Mouse (Mus musculus) erythroid progenitor cell, adult 5-6 weeks (primary cell): Measurements from ENCODE around the gene Ass1. TPM values are rescaled to one million over a fixed set of nuclear protein-coding genes. Genes with fewer than 3 reads are reported as not detected.

Experiments used
- ATAC-seq: replicated peaks from 2 replicates; pipeline ENCODE4 v1.8.0; 2016; ENCODE audit warnings: moderate number of reproducible peaks, mild to moderate bottlenecking, moderate TSS enrichment, inconsistent platforms; ENCODE audit not compliant: poor library complexity, low FRiP score, severe bottlenecking
- total RNA-seq, 2 experiments: library from RNA; stranded (forward) in 1 of 2; stranded (reverse) in 1 of 2; fragments of 150-400 nt in 1 of 2; fragments of 186-747, 209-891 nt in 1 of 2; gene quantifications; 2 replicates each; pipeline versions ENCODE4 v1.2.3 to v1.2.4; 2015 to 2017; ENCODE audit warnings: low replicate concordance in 2 of 2

Ass1 gene
- total RNA-seq, 2 experiments from 2014 or later: 5.0 to 6.1 TPM

DNA sequence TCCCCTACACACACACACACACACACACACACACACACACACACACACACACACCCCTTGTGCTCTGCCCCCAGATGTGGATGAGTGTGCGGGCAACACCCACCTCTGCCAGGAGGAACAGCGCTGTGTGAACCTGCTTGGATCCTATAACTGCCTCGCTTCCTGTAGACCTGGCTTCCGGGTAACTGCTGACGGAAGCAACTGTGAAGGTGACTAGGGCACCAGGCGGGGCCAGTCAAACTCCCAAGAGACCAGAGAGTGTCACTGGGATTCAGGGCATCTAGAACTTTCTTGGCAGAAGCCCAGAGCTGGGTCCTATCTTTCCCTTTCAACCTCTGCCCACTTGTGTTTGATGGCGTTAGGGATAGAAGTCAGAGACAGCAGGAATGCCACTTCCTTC is 14.6 kb upstream of the Ass1 start:
- no peak for ATAC-seq

DNA sequence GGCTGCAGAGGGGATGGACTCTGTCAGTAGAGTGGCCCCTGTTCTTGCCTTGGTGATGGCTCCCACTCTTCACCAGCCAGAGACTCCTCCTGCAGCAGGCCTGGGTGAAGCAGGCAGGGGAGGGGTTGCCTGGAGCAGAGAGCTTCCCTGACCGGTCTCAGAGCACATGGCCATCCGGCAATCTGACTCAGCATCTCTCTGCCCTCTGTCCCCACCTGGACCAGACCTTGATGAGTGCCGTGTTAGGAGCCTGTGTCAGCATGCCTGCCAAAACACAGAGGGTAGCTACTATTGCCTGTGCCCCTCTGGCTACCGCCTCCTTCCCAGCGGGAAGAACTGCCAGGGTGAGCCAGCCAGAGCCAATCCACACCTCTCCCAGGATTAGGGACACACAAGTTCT is 11.5 kb upstream of the Ass1 start:
- no peak for ATAC-seq

DNA sequence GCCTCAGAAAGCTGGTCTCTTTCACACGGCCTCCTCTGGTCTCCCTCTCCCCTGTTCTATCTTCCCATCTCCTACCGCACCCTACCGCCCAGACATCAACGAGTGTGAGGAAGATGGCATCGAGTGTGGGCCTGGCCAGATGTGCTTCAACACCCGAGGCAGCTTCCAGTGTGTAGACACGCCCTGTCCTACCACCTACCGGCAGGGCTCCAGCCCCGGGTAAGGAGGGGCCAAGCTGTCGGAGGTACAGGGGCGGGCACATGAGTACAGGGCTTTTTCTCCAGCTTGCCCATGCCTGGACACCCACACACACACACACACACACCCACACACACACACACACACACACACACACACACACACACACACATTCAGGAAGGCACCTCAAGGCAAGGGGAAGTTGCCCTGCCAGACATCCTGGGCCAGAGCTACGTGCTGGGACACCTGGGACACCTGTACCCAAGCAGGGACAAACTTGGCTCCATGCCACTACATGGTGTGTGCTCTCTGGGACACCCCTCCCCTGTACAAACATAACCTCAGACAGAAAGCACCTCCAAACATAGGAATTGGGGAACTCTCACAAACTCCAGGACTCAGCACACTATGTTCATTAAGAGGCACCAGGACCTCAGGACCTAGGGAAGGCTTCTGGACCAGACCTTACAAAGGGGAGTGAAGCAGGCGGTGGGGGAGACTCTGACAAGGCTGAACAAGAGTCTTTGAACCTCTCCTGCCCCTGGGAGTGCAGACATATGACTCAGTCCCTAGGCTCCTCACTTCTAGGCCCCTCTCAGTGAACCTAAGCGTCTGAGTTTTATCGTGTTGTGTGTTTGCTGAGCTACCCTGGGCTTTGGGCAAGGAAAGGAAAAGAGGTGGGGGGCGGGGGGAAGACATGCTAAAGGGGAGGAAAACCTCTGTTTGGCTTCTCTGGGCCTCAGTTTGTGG is 10.7 kb upstream of the Ass1 start:
- no peak for ATAC-seq

DNA sequence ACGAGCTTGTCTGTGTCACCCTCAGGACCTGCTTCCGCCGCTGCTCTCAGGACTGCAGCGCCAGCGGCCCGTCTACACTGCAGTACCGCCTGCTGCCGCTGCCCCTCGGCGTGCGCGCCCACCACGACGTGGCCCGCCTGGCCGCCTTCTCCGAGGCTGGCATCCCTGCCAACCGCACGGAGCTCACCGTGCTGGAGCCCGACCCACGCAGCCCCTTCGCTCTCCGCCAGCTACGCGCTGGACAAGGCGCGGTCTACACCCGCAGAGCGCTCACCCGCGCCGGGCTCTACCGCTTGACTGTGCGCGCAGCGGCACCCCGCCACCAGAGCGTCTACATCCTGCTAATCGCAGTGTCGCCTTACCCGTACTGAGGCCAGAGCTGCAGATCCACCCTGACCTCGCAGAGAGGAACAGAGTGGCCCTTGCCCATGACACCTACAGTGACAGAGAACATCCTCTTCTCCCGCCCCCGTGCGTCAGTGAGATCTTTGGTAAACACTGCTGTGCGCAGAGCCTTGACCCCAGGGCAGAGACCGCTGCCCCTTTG is 9.9 kb upstream of the Ass1 start:
- no peak for ATAC-seq

DNA sequence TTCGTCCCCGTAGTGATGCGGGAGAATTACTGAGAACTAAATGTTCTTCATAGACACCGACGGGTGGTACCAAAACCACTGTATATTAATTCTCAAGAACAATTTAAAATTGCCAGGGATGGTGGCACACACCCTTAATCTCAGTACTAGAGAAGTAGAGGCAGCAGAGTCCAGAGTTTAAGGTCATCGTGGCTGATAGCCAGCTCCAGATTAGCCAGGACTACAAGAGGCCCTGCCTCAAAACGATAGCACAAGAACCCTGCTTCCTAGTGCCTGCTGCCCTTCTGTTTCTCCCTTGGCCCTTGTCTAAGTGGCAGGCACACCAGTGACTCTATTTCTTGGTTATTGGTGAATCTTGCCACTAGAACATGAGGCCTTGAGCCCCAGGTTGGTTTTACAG is 9.1 kb upstream of the Ass1 start:
- ATAC-seq: no peak

DNA sequence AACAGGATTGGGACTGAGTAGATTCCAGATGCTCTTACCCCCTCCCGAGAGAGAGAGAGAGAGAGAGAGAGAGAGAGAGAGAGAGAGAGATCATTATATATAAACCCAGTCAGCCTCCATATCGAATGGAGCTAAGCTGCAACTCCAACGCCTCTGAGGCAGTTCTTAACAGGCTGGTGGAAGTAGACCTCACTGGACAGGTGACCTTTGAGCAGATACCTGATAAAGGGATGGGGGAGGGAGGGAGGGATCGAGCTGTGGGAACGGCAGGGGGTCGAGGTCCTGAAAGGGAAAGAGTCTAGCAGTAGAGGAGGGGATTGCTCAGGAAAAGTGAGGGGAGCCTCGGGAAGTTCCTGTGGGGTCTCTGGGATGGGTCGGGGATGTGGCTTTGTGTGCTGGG is 8.0 kb upstream of the Ass1 start:
- ATAC-seq: no peak

DNA sequence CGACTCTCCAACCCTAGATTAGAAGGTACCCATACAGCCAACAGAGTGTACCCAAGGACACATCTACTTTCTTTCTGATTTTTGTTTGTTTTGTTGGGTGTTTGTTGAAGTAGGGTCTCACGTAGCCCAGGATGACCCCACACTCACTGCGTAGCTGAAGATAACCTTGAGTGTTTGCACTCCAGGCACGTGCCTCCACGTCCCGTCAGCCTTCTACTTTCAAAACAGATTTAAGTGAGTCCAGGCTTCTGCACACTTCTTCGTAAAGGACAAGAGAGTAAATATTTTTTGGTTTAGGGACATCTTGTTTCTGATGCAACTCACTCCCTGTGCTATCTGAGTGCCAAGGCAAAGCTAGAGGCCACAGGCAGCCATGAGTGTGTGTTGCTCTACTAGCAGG is 6.8 kb upstream of the Ass1 start:
- ATAC-seq: no peak

DNA sequence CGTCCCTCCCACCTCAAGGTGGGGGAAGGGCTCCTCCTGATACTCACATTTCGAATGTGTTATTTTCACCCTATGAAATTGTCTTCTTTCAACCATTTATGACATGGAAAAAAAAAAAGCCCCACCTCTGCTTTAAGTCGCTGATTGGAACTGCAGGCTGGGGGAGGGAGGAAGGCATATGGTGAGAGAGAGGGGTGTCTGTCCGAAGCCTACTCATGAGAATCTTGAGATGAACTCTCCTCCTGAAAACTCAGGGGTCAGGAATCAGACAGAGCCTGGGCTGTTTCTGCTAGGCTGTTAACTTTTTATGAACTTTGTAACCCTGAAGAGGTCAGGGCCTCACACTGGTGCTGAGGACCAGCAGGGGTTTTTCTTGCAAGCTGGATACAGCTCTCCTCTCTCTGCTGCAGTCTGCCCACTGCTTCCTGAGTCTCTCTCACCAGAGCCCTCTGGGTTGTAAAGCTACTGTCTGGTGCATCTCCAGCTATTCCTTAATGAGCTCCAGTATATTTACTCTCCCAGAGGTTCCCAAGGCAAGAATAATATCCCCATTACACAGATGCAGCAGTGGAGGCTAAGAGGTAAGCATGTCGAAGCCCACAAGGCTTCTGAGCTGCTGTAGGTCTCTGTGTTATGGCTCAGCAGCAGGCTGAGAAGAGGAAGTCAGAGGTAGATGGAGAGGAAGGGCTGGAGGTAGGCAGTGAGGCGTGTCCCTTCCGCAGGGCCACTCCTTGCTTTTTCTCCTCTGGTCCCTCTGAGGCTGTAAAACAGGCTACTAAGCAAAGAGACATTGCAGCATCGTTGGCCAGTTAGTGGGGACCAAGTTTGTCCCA is 6.1 kb upstream of the Ass1 start:
- no peak for ATAC-seq

DNA sequence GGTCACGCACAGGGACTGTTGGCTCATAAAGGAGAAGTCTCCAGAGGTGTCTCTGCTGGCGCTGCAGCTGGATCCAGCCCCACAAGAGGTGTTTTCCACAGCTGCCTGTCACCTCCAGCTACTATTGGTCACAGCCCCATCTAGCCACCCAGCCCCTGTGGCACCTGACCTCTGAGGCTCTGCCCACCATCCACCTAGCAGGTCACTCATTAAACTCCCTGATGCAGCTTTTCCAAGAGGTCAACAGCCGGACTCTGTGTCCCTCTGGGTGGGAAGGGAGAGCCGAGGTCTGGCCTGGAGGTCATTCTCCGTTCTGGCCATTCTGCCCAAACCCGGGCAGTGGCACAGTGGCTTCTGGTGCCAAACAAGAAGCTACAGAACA is 5.5 kb upstream of the Ass1 start:
- ATAC-seq: no peak

DNA sequence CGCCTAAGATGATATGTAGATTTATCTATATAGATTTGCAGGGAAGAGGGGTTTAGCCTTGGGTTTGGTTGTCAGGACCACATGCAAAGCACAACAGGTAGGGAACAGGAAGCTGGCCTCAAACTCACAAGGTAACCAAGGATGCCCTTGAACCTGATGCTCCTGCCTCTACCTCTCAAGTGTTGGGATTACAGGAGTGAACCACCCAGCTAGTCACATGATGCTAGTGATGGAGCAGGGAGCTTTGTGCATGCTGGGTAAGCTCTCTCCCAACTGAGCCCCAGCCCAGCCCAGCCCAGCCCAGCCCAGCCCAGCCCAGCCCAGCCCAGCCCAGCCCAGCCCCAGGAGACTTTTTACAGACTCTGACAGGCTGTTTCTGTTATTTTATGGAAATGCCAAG is 2.5 kb upstream of the Ass1 start:
- ATAC-seq: no peak

DNA sequence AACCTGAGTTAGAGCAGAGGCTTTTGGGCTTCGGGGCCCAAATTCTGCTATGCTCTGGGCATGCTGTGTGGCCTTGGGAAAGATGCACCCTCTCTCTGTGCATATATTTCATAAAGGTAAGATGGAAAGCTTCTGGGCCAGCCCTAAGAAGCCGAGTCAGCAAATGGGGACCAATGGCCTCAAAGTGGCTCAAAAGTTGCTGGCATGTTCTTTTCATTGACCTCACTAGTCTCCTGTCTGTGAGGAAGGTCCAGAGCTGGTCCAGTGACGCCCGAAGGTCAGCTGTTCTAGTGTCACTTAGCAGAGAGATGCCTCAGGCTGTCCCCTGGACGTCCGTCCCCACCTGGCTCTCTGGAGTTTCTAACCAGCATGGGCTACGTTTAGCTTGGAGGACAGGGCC is 1.1 kb upstream of the Ass1 start:
- ATAC-seq: no peak

DNA sequence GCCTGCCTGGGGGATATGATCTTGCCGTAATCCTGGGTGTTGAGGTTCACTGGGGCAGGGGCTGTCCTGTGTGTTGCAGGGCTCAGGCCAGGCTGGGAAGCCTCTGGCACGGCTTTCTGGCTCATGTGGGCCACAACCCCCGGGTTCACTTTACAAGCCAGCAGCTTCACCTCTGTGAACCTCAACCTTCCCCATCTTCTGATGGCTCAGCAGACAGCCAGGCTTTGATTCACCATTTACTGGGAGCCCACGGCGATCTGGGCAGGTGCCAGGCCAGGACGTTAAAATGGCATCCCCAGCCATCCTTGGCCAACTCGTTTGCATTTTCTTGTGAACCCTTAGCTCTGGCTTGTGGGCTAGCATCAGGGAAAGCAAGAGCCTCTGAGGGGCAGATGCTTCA is 527 bp upstream of the Ass1 start:
- no peak for ATAC-seq

DNA sequence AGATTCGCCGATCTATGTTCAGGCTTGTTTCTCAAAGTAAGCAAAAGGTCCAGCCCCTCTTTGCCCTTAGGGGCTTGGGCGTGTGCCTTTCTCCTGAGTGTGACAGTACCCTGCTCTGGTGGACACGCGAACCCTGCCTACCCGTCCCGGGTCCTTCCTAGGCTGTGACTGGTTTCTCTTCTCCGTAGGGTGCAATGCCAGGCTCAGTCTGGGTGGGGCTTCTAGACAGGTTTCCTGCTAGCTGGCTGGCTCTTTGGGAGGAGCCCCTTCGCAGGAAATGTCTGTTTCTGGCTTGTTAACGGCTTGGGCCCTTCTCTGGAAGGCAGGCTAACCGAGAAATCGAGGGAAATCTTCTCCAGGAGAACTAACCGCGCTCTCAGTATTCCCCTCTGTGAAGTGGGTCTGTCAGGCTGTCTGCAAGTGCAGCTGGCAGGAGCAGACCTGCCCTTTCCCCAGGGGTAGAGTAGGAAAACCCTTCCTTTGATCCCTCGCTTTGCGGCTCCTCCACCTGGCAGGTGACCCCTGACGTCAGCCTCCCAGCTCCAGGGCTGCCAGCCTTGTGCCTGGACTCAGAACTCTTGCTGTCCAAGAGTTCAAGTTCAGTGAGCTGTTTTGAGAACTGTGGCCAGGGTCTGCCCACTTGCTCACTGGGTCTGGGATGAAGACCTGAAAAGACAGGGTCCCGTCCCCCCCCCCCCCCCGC is 827 bp downstream of the Ass1 start:
- no peak for ATAC-seq

DNA sequence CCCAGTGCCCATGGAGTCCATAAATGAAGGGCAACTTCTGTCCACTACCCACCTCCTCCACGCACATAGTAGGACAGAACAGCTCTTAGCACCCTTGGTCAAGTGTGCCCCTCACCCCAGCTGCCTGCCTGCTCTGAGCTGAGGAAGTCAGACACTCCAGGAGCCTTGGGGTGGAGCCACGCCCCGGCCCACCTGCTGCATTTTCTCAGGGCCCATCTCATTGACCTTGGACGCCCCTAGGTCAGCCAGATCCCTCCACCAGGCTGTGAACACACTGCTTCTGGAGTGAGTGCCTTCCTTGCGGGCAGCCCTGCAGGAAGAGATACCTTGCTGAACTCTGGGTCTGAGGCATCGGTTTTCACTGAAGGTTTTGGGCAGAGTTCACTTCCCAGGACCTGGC is 1.6 kb downstream of the Ass1 start:
- ATAC-seq: no peak

DNA sequence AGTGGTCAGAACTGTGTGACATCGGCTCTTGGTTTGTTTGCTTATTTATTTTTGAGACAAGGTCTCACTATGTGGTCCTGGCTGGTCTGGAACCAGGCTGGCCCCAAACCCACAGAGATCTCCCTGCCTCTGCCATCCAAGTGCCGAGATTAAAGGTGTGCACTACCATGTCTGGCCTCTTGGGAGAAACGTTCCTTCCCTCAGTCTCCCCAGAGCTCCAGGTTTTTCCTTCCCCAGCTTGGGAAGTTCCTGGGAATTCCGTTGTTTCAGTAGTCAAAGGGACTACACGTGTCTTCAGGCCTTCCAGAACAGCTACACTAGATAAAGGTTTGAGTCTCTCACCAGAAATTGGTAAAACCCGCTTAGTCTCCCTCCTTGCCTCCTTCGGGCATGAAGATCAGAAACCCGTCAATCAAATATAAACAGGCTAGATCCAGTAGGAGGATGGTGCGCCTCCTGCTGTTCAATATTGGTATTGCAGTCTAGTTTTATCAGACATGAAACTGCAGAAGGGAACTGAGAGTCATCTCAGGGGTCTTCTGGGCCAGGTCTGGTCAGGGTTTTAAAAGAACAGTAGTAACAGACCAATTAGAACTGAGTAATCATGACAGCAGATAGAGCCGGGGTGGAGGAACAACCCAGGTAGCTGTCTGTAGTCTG is 2.5 kb downstream of the Ass1 start:
- ATAC-seq: no peak

DNA sequence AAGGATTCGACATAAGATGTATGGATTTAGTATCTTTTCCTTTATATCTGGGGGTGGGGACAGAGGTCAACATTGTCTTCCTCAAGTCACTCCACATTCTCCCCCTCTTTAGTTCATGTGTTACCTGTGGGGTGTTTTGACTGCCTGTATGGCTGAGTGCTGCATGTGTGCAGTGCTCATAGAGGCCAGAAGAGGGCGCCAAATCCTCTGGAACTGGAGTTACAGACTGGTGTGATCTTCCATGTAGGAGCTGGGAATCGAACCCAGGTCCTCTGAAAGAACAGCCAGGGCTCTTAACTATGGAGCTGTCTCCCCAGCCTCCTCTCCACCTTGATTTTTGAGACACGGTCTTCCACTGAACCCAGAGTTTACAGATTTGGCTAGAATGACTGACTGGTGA is 3.9 kb downstream of the Ass1 start:
- ATAC-seq: no peak

DNA sequence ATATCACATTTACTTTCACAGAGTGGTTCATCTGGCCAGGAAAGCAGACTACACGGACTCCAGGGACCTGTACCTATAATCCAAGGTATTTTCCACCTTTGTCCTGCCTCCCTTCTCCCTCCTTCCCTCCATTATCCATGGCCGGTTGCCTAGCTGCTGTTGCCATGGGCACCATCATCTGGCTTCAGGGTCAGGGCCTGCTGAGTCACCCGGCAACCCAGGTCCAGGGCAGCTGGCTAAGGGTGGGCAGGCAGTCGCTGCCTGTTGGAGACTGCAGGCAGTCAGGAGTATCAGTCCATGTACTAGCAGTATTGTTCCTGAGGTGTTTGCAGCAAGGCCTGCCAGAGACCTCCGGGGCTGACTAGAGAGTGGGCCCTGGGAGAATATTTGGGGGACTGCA is 4.7 kb downstream of the Ass1 start:
- ATAC-seq: no peak

DNA sequence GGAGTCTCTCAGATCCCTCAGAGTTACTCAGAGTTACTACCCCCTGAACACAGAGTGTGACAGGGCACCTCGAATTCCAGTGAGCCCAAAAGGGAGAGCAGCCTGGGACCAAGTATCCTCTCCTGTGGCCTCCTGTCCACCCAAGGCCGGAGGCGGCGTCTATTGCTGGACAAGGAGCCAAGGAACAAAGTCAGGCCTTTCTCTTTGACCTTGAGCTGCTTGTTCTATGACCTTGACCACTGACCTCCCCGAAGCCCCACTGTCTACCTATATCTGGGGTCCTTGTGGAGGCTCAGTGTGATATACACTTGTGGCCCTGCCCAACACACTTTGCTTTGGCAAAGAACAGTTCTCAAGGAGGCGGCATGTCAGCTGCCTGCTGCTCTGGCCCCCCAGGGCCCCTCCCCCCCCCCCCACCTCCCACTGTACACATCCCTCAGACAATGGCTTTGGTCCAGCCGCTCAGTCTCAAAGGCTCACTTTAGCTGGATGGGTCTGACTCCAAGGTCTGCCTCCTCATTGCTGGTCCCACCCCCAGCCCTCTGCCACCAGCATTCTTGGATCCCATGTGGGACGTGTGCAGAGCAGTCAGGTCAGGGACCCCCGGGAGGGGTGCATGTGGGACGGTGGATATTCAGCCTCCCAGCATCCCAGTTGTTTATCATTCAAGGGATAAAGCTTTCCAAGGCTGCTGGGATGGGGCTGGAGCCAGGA is 6.3 kb downstream of the Ass1 start:
- no peak for ATAC-seq
